Mouse (Mus musculus): Measurements from ENCODE around the gene Tns2. TPM values are rescaled to one million over a fixed set of nuclear protein-coding genes. Genes with fewer than 3 reads are reported as not detected.

Tns2 gene
- total and polyA plus RNA-seq, 3 experiments: 0.42 to 3.1 TPM; not detected in 1

DNA sequence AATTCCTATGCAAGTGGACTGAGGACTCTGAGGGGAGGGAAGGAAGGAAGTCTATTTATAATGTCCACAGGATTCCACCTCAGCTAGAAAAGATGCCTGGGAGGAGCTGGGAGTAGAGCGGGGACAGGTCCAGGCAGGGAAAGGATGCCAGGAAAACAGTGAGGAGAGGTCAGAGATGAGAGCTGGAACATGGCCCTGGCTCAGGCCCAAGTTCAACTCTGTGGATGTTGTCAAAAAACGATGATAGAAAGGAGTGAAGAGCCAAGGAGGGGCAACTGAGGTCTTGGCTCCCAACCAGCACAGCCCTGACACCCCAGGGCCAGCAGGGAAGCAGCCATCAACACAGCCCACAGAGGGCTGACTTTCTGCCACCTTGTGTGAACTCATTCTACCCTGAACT is 26.1 kb downstream of the Tns2 start:
- H3K9me3 ChIP-seq (replicated peaks; ENCODE audit: insufficient read depth, low read length): no peaks in the 10 kb centered on the region
- no peak overlapping the region for H3K27ac ChIP-seq (ENCODE audit: control insufficient read depth, low read depth, low read length)
- no peaks in the 10 kb centered on the region for H3K79me2 ChIP-seq (ENCODE audit: control insufficient read depth, insufficient read depth, low read length, poor library complexity)
- TF ChIP-seq USF2 (IDR thresholded peaks at IDR 0.05; ENCODE audit: borderline replicate concordance in 1 of 2, insufficient read depth in 1 of 2, low read depth in 1 of 2, low read length in 2 of 2): no peak
- TF ChIP-seq ZNF384 (IDR thresholded peaks at IDR 0.05; ENCODE audit: low read depth, low read length): no peak
- TF ChIP-seq ZC3H11A (IDR thresholded peaks at IDR 0.05; ENCODE audit: low read depth, low read length): no peak
- no peak for TF ChIP-seq MXI1 (IDR thresholded peaks at IDR 0.05; ENCODE audit: low read depth, low read length)
- no peak for TF ChIP-seq CHD1 (IDR thresholded peaks at IDR 0.05; ENCODE audit: low read depth, low read length)
- no peak for TF ChIP-seq POLR2AphosphoS2 (IDR thresholded peaks at IDR 0.05; ENCODE audit: low read length)
- no peak for TF ChIP-seq ZMIZ1 (IDR thresholded peaks at IDR 0.05; ENCODE audit: low read depth, low read length)
- TF ChIP-seq ZKSCAN1 (IDR thresholded peaks at IDR 0.05; ENCODE audit: low read depth, low read length): no peak
- TF ChIP-seq SIN3A (IDR thresholded peaks at IDR 0.05; ENCODE audit: low read length): no peak
- no peak for TF ChIP-seq GABPA (IDR thresholded peaks at IDR 0.05; ENCODE audit: low read depth, low read length)
- TF ChIP-seq SMC3 (IDR thresholded peaks at IDR 0.05; ENCODE audit: low read depth, low read length): no peak
- no peak for TF ChIP-seq HCFC1 (IDR thresholded peaks at IDR 0.05; ENCODE audit: low read depth, low read length)
- TF ChIP-seq POLR2A (IDR thresholded peaks at IDR 0.05; ENCODE audit: control insufficient read depth in 1 of 2, insufficient read depth in 1 of 2, low read depth in 1 of 2, low read length in 2 of 2, poor library complexity in 1 of 2): no peak
- H3K4me1 ChIP-seq (ENCODE audit: control insufficient read depth in 1 of 2, insufficient read depth in 2 of 2, low read length in 2 of 2): no peaks in the 10 kb centered on the region
- H3K4me3 ChIP-seq (ENCODE audit: control insufficient read depth in 1 of 2, insufficient read depth in 1 of 2, low read depth in 2 of 2, low read length in 2 of 2): no peak overlapping the region
- no peak overlapping the region for H3K9ac ChIP-seq (ENCODE audit: control insufficient read depth, low read depth, low read length, poor library complexity, severe bottlenecking)
- DNase-seq (ENCODE audit: low read depth, low spot score): no peak
- no peaks in the 10 kb centered on the region for H3K27me3 ChIP-seq (ENCODE audit: control insufficient read depth in 1 of 2, insufficient read depth in 2 of 2, low read length in 2 of 2)
- H3K36me3 ChIP-seq (ENCODE audit: control insufficient read depth in 1 of 2, insufficient read depth in 2 of 2, low read length in 2 of 2): peaks cover 0 to 15% of the 10 kb centered on the region in 2 experiments; a peak in 2 of 4 replicates

DNA sequence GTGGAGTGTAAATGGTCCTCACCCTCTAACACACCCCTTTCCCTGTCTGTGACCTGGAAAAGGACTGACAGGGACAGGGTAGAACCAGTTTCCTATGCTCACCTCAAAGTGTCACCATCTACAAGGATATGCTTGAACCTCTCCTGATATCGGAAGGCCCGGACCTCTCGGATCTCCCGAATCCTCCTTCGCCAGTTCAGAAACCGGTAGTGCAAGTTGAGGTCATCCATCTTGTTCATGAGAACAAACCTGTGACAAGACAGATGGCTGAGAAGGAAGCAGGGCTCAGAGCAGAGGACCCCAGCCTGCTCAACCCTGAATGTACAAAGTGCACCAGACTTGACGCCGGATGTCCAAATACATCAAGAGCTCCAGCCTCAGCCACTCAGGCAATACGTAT is 33.1 kb downstream of the Tns2 start:
- no peak for DNase-seq (ENCODE audit: low read depth, low spot score)
- H3K4me1 ChIP-seq (ENCODE audit: control insufficient read depth in 1 of 2, insufficient read depth in 2 of 2, low read length in 2 of 2): peaks cover 9 to 12% of the 10 kb centered on the region in 2 experiments
- H3K27me3 ChIP-seq (ENCODE audit: control insufficient read depth in 1 of 2, insufficient read depth in 2 of 2, low read length in 2 of 2): no peaks in the 10 kb centered on the region
- no peak overlapping the region for H3K27ac ChIP-seq (ENCODE audit: control insufficient read depth, low read depth, low read length)
- no peak overlapping the region for H3K9ac ChIP-seq (ENCODE audit: control insufficient read depth, low read depth, low read length, poor library complexity, severe bottlenecking)
- peaks cover 11 to 16% of the 10 kb centered on the region in 2 experiments for H3K36me3 ChIP-seq (ENCODE audit: control insufficient read depth in 1 of 2, insufficient read depth in 2 of 2, low read length in 2 of 2)
- no peaks in the 10 kb centered on the region for H3K9me3 ChIP-seq (replicated peaks; ENCODE audit: insufficient read depth, low read length)
- TF ChIP-seq RCOR1 (IDR thresholded peaks at IDR 0.05; ENCODE audit: low read depth, low read length) (no peak), MAZ (IDR thresholded peaks at IDR 0.05; ENCODE audit: low read depth, low read length) (no peak), HCFC1 (IDR thresholded peaks at IDR 0.05; ENCODE audit: low read depth, low read length) (no peak), MEF2A (IDR thresholded peaks at IDR 0.05; ENCODE audit: extremely low read depth, insufficient replicate concordance, low read depth, low read length, poor library complexity, severe bottlenecking) (no peak), JUND (IDR thresholded peaks at IDR 0.05; ENCODE audit: low read depth, low read length) (no peak), POLR2A (IDR thresholded peaks at IDR 0.05; ENCODE audit: control insufficient read depth in 1 of 2, insufficient read depth in 1 of 2, low read depth in 1 of 2, low read length in 2 of 2, poor library complexity in 1 of 2) (no peak), TAL1 (IDR thresholded peaks at IDR 0.05; ENCODE audit: low read length) (no peak), MYC (IDR thresholded peaks at IDR 0.05; ENCODE audit: low read depth, low read length) (no peak), USF2 (IDR thresholded peaks at IDR 0.05; ENCODE audit: borderline replicate concordance in 1 of 2, insufficient read depth in 1 of 2, low read depth in 1 of 2, low read length in 2 of 2) (no peak), MAFK (IDR thresholded peaks at IDR 0.05; ENCODE audit: borderline replicate concordance, low read depth, low read length) (no peak), GATA1 (IDR thresholded peaks at IDR 0.05; ENCODE audit: low read depth, low read length) (no peak), MYB (IDR thresholded peaks at IDR 0.05; ENCODE audit: low read depth, low read length) (no peak), MAX (IDR thresholded peaks at IDR 0.05; ENCODE audit: low read length) (no peak), TBP (IDR thresholded peaks at IDR 0.05; ENCODE audit: low read depth, low read length) (no peak), ZC3H11A (IDR thresholded peaks at IDR 0.05; ENCODE audit: low read depth, low read length) (no peak), CHD1 (IDR thresholded peaks at IDR 0.05; ENCODE audit: low read depth, low read length) (no peak), EP300 (IDR thresholded peaks at IDR 0.05; ENCODE audit: low read depth in 1 of 2, low read length in 2 of 2) (no peak), RAD21 (IDR thresholded peaks at IDR 0.05; ENCODE audit: low read depth, low read length) (no peak), TCF12 (IDR thresholded peaks at IDR 0.05; ENCODE audit: low read depth, low read length) (no peak)
- H3K79me2 ChIP-seq (ENCODE audit: control insufficient read depth, insufficient read depth, low read length, poor library complexity): peaks cover 12% of the 10 kb centered on the region
- H3K4me3 ChIP-seq (ENCODE audit: control insufficient read depth in 1 of 2, insufficient read depth in 1 of 2, low read depth in 2 of 2, low read length in 2 of 2): no peak overlapping the region

Measured in MEL (cell line).